Mouse (Mus musculus): ENCODE results near the gene Pitpna.

The Pitpna gene

DNA sequence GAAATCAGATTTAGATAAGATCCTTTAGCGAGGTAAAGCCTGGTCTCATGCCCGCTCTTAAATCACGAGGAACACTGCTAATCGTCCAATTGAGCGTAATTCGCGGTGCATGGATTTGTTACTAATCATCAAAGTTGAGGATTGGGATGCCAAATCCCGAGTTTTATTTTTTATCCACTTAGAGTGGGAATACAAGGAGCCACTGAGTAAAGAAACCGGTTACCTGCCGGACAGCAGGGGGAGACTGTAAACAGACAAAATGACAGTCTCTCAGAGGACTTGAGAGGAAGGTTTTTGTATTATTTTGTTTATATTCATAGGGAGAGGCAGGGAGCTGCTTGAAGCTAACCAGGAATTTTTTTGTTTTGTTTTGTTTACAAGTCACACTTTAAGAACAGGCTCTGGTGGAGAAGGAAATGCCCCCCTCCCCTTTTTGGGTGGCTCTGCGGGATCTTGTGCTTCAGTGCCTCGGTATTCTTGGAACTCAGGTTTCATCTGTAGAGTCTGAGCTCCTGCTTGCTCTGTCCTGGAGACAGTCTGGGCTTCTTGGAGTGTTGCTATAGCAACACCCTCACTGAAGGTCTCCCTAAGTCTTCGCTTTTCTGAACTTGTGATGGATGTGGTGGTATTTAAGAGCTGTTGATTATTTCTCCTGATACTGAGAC is 43.8 kb downstream of the Pitpna start:
- no peak for TF ChIP-seq GATA4 (IDR thresholded peaks at IDR 0.05; ENCODE audit: insufficient replicate concordance, low read length)

DNA sequence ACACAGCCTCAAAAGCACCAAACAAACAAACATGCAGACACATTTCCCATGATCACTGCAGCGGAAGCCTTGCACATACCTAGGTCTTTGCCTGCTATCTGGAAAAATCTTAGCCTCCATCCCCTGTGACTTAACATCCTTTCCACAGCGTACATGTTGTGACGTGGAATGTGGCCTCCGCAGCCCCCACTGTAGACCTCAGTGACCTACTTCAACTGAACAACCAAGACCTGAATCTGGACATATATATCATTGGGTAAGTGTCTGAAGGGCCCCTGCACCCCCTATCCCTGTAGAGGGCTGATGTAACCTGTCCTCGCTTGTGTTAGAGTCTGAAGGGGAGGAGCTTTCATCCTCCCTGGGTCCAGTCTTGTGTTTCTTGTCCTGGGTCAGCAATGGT is 45.0 kb downstream of the Pitpna start:
- no peak for TF ChIP-seq GATA4 (IDR thresholded peaks at IDR 0.05; ENCODE audit: insufficient replicate concordance, low read length)

DNA sequence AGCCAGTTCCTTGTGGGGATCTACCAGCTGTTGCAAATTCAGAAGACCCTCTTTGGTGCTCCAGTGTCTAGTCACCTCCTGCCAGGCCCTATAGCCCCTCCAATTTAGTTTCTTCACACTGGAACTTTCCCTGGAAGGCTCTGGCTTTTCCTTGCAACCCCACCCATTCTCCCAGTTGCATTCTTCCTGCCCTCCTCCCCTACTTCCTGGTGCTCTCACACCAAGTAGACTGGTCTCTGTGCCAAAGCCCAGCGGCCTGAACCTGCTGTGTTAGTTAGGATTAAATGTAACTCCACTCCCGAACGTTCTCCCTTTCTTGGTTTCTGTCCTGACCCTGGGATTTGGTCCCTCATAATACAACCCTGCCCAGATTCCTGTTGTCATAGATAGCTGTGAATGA is 46.9 kb downstream of the Pitpna start:
- TF ChIP-seq GATA4 (IDR thresholded peaks at IDR 0.05; ENCODE audit: insufficient replicate concordance, low read length), result no peak

DNA sequence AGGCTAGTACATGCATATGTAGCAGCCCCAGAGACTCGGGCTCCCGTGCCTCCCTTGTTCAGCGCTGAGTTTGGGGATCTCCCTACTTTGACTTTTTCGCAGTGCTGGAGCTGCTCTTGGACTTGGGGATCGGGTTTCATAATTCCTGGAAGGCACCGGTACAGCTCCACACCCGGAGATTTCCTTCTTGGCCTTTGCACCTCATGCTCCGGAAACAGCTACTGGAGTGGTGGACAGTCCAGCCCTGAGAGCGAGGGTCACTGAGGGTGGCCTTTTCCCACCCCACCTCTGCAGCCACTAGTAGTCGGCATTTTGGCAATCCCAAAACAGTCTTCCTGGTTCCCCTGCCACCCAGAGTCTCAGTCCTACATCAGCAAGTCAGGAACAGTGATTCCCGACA is 47.4 kb downstream of the Pitpna start:
- peak; percentile 13; the same call in 1 of the 2 replicates for TF ChIP-seq GATA4 (IDR thresholded peaks at IDR 0.05; ENCODE audit: insufficient replicate concordance, low read length)

DNA sequence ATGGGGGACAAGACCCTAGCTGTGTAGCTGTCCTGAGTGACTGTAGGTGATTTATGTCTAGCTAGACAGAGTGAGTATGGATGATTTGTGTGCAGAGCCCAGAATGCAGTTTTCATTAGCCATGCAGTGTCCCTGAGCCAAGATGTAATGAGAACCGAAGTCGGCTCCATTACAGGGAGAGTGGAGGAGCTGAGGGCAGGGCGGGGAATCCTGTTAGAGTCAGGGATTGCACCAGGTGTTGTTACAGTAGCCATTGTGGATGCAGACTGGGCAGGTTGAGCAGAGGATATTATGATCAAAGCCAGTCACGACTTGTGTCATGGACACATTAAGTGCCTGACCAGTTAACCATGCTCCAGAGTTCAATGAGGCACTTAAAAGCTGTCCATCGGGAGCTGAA is 55.4 kb downstream of the Pitpna start:
- no peak for TF ChIP-seq GATA4 (IDR thresholded peaks at IDR 0.05; ENCODE audit: insufficient replicate concordance, low read length)

DNA sequence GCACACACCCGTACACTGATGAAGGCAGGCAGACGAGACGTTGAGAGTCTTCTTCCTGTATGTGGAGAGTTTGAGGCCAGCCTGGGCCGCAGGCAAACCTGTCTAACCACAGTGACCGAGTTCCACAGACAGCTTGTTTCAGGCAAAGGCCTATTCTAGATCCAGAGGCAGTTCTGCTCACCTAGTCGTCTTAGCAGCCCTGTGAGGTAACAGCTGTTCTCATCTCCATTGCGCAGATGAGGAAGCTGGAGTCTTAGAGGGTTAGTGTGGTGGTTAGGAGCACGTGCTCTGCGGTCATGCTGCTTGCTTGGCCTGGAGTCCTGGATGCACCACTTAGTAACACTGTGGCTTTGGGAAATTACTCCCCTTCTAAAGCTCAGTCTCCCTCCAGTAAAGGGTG is 56.8 kb downstream of the Pitpna start:
- TF ChIP-seq GATA4 (IDR thresholded peaks at IDR 0.05; ENCODE audit: insufficient replicate concordance, low read length), result no peak

DNA sequence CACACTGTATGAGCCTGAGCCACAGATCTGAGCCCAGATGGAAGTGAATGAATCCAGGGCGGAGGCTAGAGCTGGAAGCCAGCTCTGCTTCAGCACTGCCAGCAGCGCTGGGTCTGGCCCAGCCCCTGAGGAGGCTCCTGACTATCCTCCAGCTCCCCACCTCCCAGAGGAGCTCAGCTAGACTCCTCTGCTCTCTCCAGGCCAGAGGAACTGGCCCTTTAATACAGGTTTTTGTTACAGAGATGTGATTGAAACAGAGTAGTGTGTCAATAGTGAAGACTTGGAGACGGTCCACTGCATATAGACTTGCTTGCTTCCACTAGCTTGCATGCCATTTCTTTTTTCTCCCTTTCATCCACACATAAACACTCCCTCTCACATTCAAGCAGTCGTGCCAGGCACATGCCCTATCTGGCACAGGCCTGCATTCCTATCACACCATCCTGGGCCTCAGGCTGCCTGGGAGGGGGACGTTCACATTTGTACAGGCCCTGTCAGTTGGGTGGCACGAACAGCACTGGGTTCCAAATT is 59.8 kb downstream of the Pitpna start:
- TF ChIP-seq GATA4 (IDR thresholded peaks at IDR 0.05; ENCODE audit: insufficient replicate concordance, low read length), result no peak

DNA sequence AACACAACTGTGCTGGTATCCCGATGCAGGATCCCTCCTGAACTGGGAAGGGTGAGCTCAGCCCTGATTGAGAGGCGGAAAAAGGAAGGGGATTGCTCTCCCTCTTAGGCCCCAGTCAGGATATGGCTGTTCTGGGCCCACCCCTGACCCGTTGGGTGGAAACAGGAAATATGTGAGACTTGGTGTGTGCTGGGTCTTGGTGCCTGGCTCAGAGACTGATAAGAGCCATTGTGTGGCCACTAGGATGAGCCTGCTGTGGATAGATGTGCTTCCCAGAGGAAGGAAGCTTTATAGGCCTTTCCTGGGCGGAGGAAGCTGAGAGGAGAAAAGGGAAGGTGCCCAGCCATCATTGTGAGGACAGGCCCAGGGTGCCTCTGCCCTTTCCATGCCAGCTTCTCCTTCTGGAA is 61.3 kb downstream of the Pitpna start:
- TF ChIP-seq GATA4 (IDR thresholded peaks at IDR 0.05; ENCODE audit: insufficient replicate concordance, low read length), result peak; percentile 97; the same call in 1 of the 2 replicates

DNA sequence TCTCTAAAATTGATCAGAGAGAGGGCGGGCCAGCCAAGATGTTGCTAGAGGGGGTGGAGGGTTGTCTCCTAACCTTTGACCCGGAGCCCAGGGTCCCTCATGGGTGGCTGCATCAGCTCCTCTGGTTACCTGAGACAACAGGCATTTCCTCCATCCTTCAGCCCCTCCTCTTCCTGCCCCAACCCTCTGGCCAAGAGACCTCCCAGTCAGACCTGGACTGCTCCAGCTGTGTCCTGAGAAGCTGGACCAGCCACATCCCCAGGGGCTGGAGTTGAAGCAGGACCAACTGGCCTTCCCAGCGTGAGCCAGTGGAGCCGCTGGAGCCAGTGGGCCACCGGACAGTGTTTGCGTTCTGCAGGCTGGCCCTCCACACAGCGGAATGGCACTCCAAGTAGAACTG is 62.4 kb downstream of the Pitpna start, which contains the start of gene Myo1c:
Myo1c (plus strand) TSS at position 194 of the 400 bp plus-strand sequence.
- TF ChIP-seq GATA4 (IDR thresholded peaks at IDR 0.05; ENCODE audit: insufficient replicate concordance, low read length), result no peak; the same call in 1 of the 2 replicates

DNA sequence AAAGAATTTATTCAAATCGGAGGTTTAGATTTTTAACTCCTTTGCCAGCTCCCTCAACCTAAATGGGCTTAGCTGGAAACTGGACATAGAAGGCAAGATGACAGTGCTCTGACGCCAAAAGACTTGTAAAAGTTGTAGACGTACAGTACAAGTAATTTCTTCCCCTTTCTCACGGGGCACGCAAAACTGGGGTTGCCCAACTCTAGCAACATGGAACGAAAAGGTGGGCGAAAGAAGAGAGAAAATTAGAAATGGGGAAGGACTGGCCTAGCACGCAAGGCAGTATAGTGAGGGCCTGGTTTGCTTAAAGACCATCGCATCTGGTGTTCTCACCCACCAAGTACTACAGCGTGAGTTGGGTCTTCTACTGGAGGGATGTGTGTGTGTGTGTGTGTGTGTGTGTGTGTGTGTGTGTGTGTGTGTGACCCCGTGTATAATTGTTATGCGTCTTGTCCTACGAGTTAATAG is 63.1 kb downstream of the Pitpna start:
- no peak for TF ChIP-seq GATA4 (IDR thresholded peaks at IDR 0.05; ENCODE audit: insufficient replicate concordance, low read length)

DNA sequence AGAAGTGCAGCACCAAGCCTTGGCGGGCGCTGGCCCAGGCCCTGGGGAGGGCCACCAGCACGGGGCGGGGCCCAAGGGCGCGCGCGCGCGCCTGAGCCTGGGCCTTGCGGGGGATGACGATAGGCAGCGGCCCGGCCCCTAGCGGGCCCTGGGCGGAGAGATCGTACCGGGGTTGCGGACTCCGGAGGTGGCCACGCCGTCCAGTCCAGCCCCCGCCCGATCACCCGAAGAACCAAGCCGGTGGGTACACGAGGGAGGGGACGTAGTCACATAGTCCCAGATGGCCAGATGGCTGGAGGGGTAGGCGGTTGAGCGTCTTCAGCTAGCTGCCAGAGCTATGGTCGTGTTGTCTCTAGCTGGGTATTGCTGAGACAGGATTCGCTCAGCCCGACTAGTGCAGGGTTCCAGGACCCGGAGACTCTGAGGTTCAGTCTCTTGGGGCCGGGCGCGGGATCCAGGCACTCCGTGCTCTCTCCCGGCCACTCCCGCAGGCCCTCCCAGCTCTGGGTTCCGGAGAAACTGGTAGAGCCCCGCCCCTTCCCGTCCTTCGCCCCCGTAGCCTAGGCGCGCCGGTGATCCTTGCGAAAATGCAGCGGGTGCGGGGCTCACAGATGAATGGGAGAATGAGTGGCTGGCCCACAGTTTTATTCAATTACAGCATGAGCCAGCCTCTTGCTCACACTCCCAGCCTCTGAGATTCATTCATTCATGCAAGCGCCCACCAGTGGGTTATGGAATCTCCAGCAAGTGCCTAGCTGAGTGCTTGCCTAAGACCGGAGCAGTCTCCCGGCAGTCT is 63.7 kb downstream of the Pitpna start:
- TF ChIP-seq GATA4 (IDR thresholded peaks at IDR 0.05; ENCODE audit: insufficient replicate concordance, low read length), result no peak

DNA sequence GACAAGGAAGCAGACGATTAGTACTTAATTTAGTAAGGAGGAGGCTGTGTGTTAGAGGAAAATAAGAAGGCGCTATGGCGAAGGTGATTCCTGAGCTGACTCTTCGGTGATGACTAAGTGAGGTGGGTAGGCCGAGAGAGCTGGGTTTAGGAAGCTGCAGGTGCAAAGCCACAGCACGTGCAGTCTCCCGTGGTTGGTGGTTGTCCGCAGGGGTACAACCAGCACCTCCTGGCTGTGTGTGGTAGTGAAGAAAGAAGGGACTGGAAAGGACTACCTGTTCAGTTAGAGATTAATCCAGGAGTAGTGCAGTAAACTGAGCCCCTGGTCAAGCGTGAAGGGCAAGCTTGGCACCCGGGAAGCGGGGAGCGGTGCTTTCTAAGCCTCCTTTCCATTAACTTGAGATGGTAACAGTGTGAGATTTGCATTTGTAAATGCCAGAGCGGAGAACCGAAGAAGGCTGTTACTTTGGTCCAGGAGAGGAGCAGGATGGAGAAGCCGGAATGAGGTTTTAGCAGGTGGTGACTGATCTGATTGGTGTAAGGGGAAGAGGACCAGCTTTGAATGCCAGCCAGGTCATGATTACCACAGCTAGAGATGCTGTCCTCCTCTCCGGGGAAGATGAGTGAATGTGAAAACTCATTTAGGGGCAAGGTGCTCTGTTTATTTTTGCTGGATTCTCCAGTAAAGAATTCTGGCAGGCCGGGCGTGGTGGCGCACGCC is 64.5 kb downstream of the Pitpna start:
- TF ChIP-seq GATA4 (IDR thresholded peaks at IDR 0.05; ENCODE audit: insufficient replicate concordance, low read length), result no peak

DNA sequence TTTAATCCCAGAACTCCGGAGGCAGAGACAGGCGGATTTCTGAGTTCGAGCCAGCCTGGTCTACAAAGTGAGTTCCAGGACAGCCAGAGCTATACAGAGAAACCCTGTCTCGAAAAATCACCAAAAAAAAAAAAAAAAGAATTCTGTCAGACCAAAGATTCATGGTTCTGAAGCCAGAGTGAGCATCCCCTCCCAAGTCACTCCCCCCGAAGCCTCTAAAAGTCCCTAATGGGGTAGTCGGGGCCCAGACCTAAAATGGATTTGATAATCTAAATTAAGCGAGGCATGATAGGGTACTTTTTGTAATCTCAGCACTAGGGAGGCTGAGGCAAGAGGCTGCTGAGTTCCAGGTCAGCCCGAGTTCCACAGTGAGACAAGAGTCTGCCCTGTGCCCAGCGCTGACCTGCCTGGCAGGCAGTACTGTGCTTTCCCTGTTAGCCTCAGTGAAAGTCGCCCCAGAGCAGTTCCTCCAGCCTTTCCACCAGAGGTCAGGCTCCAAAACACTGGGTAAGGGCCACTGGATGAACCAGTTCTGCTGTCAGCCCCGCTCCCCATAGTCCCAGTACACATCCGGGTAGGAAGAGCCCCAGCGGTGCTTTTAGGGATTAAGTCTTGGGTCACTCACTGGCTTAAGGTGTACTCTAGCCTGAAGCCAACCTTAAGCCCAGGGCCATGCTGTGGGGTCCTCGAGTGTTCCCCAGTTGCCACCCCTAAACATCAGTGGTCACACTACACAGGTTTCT is 65.2 kb downstream of the Pitpna start:
- no peak for TF ChIP-seq GATA4 (IDR thresholded peaks at IDR 0.05; ENCODE audit: insufficient replicate concordance, low read length)

DNA sequence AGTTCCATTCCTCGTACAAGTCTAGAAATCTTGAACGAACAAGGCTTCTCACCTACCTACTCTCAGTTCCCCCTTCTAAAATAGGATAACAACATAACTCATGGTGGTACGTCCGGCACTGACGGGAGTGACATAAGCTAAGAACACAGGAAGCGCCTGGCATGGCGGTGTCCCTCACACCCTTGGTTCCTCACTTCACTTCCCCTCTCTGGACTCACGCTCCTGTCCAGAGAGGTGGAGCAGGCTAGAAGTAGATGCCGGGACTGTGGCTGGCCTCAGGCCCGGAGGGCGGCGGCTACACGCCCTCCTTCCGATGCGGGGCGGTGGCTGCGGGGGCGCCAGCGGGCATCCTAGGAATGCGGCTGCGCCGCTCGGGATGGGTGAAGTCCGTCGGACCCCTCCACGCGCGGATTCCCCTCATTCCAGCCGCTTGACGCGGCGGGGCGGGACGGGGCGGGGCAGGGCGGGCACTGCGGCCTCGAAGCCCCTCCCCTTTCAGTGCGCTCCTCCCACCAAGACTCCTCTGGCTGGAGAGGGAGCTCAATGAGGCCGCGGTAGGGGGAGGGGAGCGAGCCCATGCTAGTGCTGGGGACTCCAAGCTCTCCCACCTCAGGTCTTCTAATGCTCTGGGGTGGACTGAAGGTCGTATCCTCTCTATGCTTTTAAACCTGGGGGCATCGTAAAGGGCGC is 66.0 kb downstream of the Pitpna start:
- TF ChIP-seq GATA4 (IDR thresholded peaks at IDR 0.05; ENCODE audit: insufficient replicate concordance, low read length), result no peak

Measured in liver, adult (tissue).